Mouse (Mus musculus): ENCODE data around the gene Nexn. TPM values are rescaled to one million over a fixed set of nuclear protein-coding genes. Genes with fewer than 3 reads are reported as not detected.
A peak's percentile ranks its signal among the peaks of the same experiment; 100 is the strongest.
"Not testable (repeated sequence)": the region's sequence is repeated elsewhere in the genome, so short reads cannot be mapped to it uniquely, and the experiment has no call there.

Gene Nexn
- total RNA-seq (2017), result 0.64 TPM in 1 of 2 replicates, not detected in the other

- ATAC-seq (replicated peaks; ENCODE audit: low read depth, poor library complexity, severe bottlenecking), result no peak
Observed at GRCm38 (mm10) chr3:152266036-152266421, at the start of gene Nexn. Nexn (minus strand) TSS chr3:152266350.

GRCm38 (mm10) chr3:152315613-152316012 lies 49.5 kb upstream of the Nexn start:
- ATAC-seq (replicated peaks; ENCODE audit: low read depth, poor library complexity, severe bottlenecking), result peak; percentile 100

GRCm38 (mm10) chr3:152314666-152315065 lies 48.5 kb upstream of the Nexn start:
- not testable (repeated sequence) for ATAC-seq (replicated peaks; ENCODE audit: low read depth, poor library complexity, severe bottlenecking)

- no peak for ATAC-seq (replicated peaks; ENCODE audit: low read depth, poor library complexity, severe bottlenecking)
Observed at GRCm38 (mm10) chr3:152309250-152309645, 43.1 kb upstream of the Nexn start.

- ATAC-seq (replicated peaks; ENCODE audit: low read depth, poor library complexity, severe bottlenecking), result no peak
Observed at GRCm38 (mm10) chr3:152308485-152309249, 42.5 kb upstream of the Nexn start.

- ATAC-seq (replicated peaks; ENCODE audit: low read depth, poor library complexity, severe bottlenecking), result no peak
Observed at GRCm38 (mm10) chr3:152305971-152306370, 39.8 kb upstream of the Nexn start.

GRCm38 (mm10) chr3:152305080-152305479 lies 38.9 kb upstream of the Nexn start:
- ATAC-seq (replicated peaks; ENCODE audit: low read depth, poor library complexity, severe bottlenecking), result no peak

- no peak for ATAC-seq (replicated peaks; ENCODE audit: low read depth, poor library complexity, severe bottlenecking)
Observed at GRCm38 (mm10) chr3:152304093-152304815, 38.1 kb upstream of the Nexn start.

GRCm38 (mm10) chr3:152302991-152303390 lies 36.8 kb upstream of the Nexn start:
- no peak for ATAC-seq (replicated peaks; ENCODE audit: low read depth, poor library complexity, severe bottlenecking)

GRCm38 (mm10) chr3:152300376-152301337 lies 34.5 kb upstream of the Nexn start:
- ATAC-seq (replicated peaks; ENCODE audit: low read depth, poor library complexity, severe bottlenecking), result no peak

- ATAC-seq (replicated peaks; ENCODE audit: low read depth, poor library complexity, severe bottlenecking), result no peak
Observed at GRCm38 (mm10) chr3:152295896-152296295, 29.7 kb upstream of the Nexn start.

- ATAC-seq (replicated peaks; ENCODE audit: low read depth, poor library complexity, severe bottlenecking), result no peak
Observed at GRCm38 (mm10) chr3:152294400-152294799, 28.2 kb upstream of the Nexn start.

- ATAC-seq (replicated peaks; ENCODE audit: low read depth, poor library complexity, severe bottlenecking), result no peak
Observed at GRCm38 (mm10) chr3:152293530-152294181, 27.5 kb upstream of the Nexn start.

- no peak for ATAC-seq (replicated peaks; ENCODE audit: low read depth, poor library complexity, severe bottlenecking)
Observed at GRCm38 (mm10) chr3:152291895-152292294, 25.7 kb upstream of the Nexn start.

- no peak for ATAC-seq (replicated peaks; ENCODE audit: low read depth, poor library complexity, severe bottlenecking)
Observed at GRCm38 (mm10) chr3:152290175-152290798, 24.1 kb upstream of the Nexn start.

- ATAC-seq (replicated peaks; ENCODE audit: low read depth, poor library complexity, severe bottlenecking), result no peak
Observed at GRCm38 (mm10) chr3:152288740-152289139, 22.6 kb upstream of the Nexn start.

GRCm38 (mm10) chr3:152288276-152288675 lies 22.1 kb upstream of the Nexn start:
- ATAC-seq (replicated peaks; ENCODE audit: low read depth, poor library complexity, severe bottlenecking), result no peak

- no peak for ATAC-seq (replicated peaks; ENCODE audit: low read depth, poor library complexity, severe bottlenecking)
Observed at GRCm38 (mm10) chr3:152287810-152288209, 21.7 kb upstream of the Nexn start.

- ATAC-seq (replicated peaks; ENCODE audit: low read depth, poor library complexity, severe bottlenecking), result no peak
Observed at GRCm38 (mm10) chr3:152284759-152285158, 18.6 kb upstream of the Nexn start.
